Mouse (Mus musculus) CD4-positive, CD25-positive, alpha-beta regulatory T cell, adult 4 months (primary cell): ENCODE results near the gene Rxrg. TPM values are rescaled to one million over a fixed set of nuclear protein-coding genes. Genes with fewer than 3 reads are reported as not detected.

Experiments used
- ATAC-seq: one replicate; pipeline ENCODE4 v1.8.0; 2017
- polyA plus RNA-seq, 2 experiments: library from polyadenylated mRNA; unstranded; fragments of 100-300 nt; shearing (Covaris generic); gene quantifications; one replicate each; pipeline ENCODE4 v1.2.1; 2017

The Rxrg gene
- polyA plus RNA-seq, 2 experiments from 2014 or later = not detected

DNA sequence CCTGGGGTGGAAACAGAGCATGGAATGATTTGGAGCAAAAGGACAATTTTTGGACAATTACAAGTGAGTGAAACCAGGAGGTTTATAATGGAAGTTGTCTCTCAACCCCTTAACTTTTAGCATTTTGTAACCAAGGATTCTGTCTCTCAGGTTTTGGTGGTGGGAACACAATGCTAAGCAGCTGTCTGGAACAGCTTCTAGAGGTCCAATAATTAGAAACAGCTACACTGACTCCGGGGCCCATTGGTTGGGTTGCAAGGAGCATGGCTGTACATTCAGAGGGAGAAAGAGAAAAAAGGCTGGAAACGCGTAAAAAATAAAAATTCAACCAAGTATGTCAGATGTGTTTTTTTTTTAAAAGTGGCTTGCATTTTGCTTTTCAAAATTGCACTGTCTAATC lies 50.5 kb downstream of the Rxrg start:
- ATAC-seq = no peak

DNA sequence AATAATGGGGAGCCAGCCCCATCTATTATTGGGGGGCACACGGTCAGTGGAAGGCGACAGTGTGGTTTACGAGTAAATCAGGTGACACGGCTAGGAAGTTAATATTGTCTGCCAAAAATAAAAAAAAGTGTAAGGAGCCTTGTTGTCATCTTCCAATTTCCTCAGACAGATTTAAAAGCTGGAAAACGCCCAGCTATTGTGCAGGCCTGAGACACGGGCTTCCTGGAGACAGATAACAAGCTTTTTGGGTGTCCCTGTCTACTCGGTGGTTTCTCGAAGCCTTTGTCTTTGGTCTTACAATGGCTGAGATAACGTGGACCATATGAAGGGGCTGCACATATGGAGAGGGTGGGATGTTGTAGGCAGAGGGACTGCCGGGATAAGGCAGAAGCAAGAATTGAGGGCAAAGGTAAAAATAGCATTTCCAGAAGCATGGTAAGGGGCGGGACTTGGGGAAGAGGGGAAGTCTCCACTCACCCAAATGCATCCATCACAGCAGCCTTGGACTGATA lies 51.0 kb downstream of the Rxrg start:
- ATAC-seq = no peak

GRCm38 (mm10) chr1:167652336-167652735 lies 54.2 kb downstream of the Rxrg start:
- ATAC-seq = no peak

DNA sequence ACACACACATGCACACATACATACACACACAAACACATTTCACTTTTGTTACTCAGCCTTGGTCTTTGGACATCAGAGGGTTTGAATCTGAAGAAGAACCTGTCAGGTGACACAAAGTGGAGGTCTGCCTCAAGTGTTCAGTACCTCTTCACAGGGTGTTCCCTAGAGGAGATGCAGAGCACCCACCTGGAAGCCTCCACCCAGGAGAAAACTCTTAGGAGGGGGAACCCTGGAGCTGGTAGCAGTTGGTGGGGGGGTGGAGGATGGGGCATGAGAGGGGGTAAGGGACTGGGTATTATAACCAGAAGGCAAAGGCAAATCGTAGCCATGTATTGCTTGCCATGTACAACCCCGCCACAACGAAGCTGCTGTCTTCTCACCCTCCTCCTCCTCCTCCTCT lies 60.9 kb downstream of the Rxrg start:
- ATAC-seq = no peak

- ATAC-seq = no peak
Measured at GRCm38 (mm10) chr1:167660521-167661101, 62.4 kb downstream of the Rxrg start.

- no peak for ATAC-seq
Measured at GRCm38 (mm10) chr1:167661123-167661522, 62.9 kb downstream of the Rxrg start.

GRCm38 (mm10) chr1:167663136-167663535 lies 65.0 kb downstream of the Rxrg start:
- no peak for ATAC-seq

DNA sequence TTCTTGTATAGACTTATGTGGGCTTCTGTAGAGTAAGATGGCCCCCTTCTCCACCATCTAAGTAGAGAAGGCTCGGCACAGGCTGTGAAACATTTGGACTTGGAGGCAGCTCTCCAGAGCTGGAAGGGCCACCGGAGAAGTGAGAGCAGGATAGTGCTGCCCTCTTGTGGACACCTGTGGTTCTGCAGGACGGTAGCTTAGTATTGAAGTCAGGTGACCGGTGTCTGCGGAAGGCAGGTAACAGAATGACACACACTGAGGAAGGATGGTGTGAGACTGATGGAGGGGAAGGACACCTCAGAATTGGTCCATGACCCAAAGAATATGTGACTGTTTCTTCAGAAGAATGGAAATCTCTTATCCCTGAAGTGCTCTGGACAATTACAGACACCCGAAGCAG lies 71.6 kb downstream of the Rxrg start:
- no peak for ATAC-seq

DNA sequence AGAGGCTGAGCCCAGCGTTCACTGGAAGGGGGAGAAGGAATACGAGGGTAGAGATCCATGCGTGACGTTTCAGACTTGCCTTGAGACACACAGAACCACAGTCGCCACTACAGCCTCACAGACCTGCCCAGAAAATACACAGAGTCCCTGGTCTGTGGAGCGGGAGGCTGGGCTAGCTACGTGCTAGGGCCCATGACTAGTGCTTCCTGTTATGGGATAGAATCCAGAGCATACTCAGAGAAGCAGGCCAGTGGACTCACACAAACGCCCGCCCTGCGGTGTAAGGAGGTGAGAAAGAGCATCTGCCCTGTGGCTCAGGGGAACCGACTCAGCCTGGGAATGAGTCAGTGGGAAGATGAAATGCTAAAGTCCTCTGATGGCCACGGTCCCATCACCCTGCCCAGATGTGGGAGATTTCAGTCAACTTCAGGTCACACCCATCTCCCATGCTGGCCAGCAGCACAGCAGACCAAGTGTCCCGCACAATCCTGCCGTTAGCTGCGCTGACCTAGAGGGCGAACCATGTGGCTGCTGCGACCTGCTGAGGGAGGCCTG lies 74.3 kb downstream of the Rxrg start:
- ATAC-seq = no peak

DNA sequence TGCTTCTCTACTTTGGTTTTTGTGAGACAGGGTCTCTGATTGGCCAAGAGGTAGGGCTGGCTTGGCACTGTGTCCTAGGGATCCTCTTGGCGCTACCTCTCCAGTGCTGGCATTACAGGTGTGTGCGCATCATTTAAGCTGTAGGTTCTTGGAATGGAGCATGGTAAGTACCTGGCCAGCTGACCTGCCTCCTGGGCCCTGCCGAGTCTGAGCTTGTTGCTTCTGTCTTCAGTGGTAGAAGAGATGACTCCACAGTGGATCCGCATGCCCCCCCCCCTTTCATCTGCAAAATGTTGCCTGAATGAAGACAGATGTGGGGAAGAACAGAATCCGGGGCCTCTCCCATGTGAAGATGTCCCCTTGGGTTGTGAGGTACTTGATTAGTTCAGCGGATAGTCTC lies 80.9 kb downstream of the Rxrg start:
- no peak for ATAC-seq

- ATAC-seq = no peak
Measured at GRCm38 (mm10) chr1:167688001-167688346, 89.8 kb downstream of the Rxrg start.

DNA sequence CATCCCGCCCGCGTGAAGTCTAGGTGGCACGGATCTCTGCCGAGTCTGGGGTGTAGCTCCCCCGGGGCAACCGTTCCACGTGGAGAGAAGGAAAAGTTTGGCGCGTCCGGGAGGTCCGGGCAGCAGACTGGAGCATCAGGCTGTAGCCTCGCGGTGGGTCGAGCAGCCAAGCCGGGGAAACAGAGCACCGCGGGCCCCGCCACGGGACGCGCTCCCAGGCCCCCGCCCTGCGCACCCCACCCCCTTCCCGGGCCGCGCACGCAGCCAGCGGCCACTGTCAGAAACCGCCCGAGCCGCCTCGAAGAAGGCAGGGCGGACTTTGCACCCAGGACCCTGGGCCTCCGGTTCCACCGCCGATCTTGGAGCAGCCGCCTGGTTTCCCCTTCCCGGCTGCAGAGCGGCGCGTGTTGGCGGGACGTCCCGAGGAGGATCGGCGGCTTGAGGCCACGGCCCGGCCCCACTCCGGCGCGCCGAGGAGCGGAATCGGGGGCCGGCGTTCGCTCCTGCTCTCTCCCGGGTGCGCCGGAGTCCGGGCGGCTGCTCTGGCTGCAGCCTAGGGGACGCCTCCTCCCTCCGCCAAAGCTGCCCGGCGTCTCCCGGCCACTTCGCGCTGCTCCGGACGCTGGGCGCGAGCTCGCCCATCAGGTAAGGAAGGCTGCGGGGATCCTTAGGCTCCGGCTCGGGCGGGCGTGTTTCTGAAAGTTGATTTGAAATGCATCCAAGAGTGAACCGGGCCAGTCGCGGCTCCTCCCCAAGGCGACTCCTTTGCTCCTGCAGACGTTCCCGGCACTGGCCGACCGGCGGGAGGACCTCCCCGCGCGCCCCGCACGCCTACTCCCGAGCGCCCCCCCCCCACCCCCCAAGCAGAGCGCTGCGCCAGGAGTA lies 90.4 kb downstream of the Rxrg start:
- no peak for ATAC-seq

DNA sequence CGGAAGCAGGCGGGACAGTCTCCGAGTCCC lies 90.9 kb downstream of the Rxrg start, which contains the start of gene Lmx1a:
Gene Lmx1a, plus strand, starts transcription at position 6 of the 30 bp plus-strand sequence.
- no peak for ATAC-seq

Other genes starting within 250 kb of the Rxrg start
- gene Aldh9a1, start 248.4 kb upstream of the Rxrg start, polyA plus RNA-seq = 10 to 100 TPM; 70.3 to 93.0 TPM
- 1 to 10 TPM; 3.8 to 5.1 TPM for gene Mgst3, start 204.5 kb upstream of the Rxrg start, polyA plus RNA-seq
- gene Lrrc52, start 131.6 kb upstream of the Rxrg start, polyA plus RNA-seq = not detected
- gene Lmx1a, start 90.9 kb downstream of the Rxrg start, polyA plus RNA-seq = not detected